Mouse (Mus musculus): Measurements from ENCODE around the gene Pdxp. TPM values are rescaled to one million over a fixed set of nuclear protein-coding genes. Genes with fewer than 3 reads are reported as not detected.
A peak's percentile ranks its signal among the peaks of the same experiment; 100 is the strongest.

Gene Pdxp
- polyA plus RNA-seq, 1 experiment from 2014 or later, result 19.6 TPM

- WGBS, result 78% methylated on average over 12 of the region's 13 CpGs
- ATAC-seq (ENCODE audit: low read depth), result no peak
- no peak for DNase-seq (ENCODE audit: low spot score)
- peaks cover 50% of the 10 kb centered on the region for H3K36me3 ChIP-seq (ENCODE audit: control insufficient read depth, insufficient read depth, low read length)
- H3K9me3 ChIP-seq (ENCODE audit: control insufficient read depth, low read length), result no peaks in the 10 kb centered on the region
- H3K27ac ChIP-seq (replicated peaks; ENCODE audit: low read depth, low read length), result peak overlapping the region; percentile 61
- H3K9ac ChIP-seq (ENCODE audit: low read depth, low read length), result no peak overlapping the region
- no peak overlapping the region for H3K4me3 ChIP-seq (ENCODE audit: low read depth, low read length)
- no peaks in the 10 kb centered on the region for H3K27me3 ChIP-seq (replicated peaks; ENCODE audit: control insufficient read depth, insufficient read depth, low read length)
- no peak overlapping the region for H3K4me2 ChIP-seq (ENCODE audit: low read depth, low read length)
- peaks cover 26% of the 10 kb centered on the region for H3K4me1 ChIP-seq (ENCODE audit: control insufficient read depth, insufficient read depth, low read length)
Observed at GRCm38 (mm10) chr15:78894726-78895125, 19.0 kb upstream of the Pdxp start.

GRCm38 (mm10) chr15:78895741-78896140 is 18.0 kb upstream of the Pdxp start:
- peaks cover 27% of the 10 kb centered on the region for H3K4me1 ChIP-seq (ENCODE audit: control insufficient read depth, insufficient read depth, low read length)

GRCm38 (mm10) chr15:78896149-78896548 is 17.6 kb upstream of the Pdxp start:
- WGBS, result 90% methylated on average over 3 of the region's 3 CpGs
- Histone ChIP-seq H3K4me3 (ENCODE audit: low read depth, low read length) (no peak overlapping the region), H3K9ac (ENCODE audit: low read depth, low read length) (no peak overlapping the region), H3K27ac (replicated peaks; ENCODE audit: low read depth, low read length) (peak overlapping the region; percentile 55), H3K4me1 (ENCODE audit: control insufficient read depth, insufficient read depth, low read length) (peaks cover 31% of the 10 kb centered on the region), H3K9me3 (ENCODE audit: control insufficient read depth, low read length) (no peaks in the 10 kb centered on the region), H3K36me3 (ENCODE audit: control insufficient read depth, insufficient read depth, low read length) (peaks cover 37% of the 10 kb centered on the region), H3K27me3 (replicated peaks; ENCODE audit: control insufficient read depth, insufficient read depth, low read length) (no peaks in the 10 kb centered on the region), H3K4me2 (ENCODE audit: low read depth, low read length) (no peak overlapping the region)
- no peak for ATAC-seq (ENCODE audit: low read depth)
- no peak for DNase-seq (ENCODE audit: low spot score)

More at GRCm38 (mm10) chr15:78895741-78896140, 18.0 kb upstream of the Pdxp start:
- H3K36me3 ChIP-seq (ENCODE audit: control insufficient read depth, insufficient read depth, low read length), result peaks cover 41% of the 10 kb centered on the region
- DNase-seq (ENCODE audit: low spot score) (no peak), ATAC-seq (ENCODE audit: low read depth) (no peak)
- 86% methylated on average over 2 of the region's 2 CpGs for WGBS
- no peaks in the 10 kb centered on the region for H3K27me3 ChIP-seq (replicated peaks; ENCODE audit: control insufficient read depth, insufficient read depth, low read length)
- H3K4me3 ChIP-seq (ENCODE audit: low read depth, low read length), result no peak overlapping the region
- H3K27ac ChIP-seq (replicated peaks; ENCODE audit: low read depth, low read length), result peak overlapping the region; percentile 55
- no peak overlapping the region for H3K4me2 ChIP-seq (ENCODE audit: low read depth, low read length)
- no peaks in the 10 kb centered on the region for H3K9me3 ChIP-seq (ENCODE audit: control insufficient read depth, low read length)
- no peak overlapping the region for H3K9ac ChIP-seq (ENCODE audit: low read depth, low read length)

GRCm38 (mm10) chr15:78897488-78897887 is 16.2 kb upstream of the Pdxp start:
- H3K27ac ChIP-seq (replicated peaks; ENCODE audit: low read depth, low read length), result no peak overlapping the region
- peaks cover 30% of the 10 kb centered on the region for H3K36me3 ChIP-seq (ENCODE audit: control insufficient read depth, insufficient read depth, low read length)
- DNase-seq (ENCODE audit: low spot score) (no peak), ATAC-seq (ENCODE audit: low read depth) (no peak)
- no peak overlapping the region for H3K9ac ChIP-seq (ENCODE audit: low read depth, low read length)
- H3K27me3 ChIP-seq (replicated peaks; ENCODE audit: control insufficient read depth, insufficient read depth, low read length), result no peaks in the 10 kb centered on the region
- WGBS, result 80% methylated on average over 4 of the region's 4 CpGs
- no peak overlapping the region for H3K4me3 ChIP-seq (ENCODE audit: low read depth, low read length)
- H3K4me2 ChIP-seq (ENCODE audit: low read depth, low read length), result no peak overlapping the region
- H3K4me1 ChIP-seq (ENCODE audit: control insufficient read depth, insufficient read depth, low read length), result peaks cover 34% of the 10 kb centered on the region
- H3K9me3 ChIP-seq (ENCODE audit: control insufficient read depth, low read length), result no peaks in the 10 kb centered on the region

GRCm38 (mm10) chr15:78898507-78899001 is 15.2 kb upstream of the Pdxp start:
- DNase-seq (ENCODE audit: low spot score), result no peak
- H3K4me3 ChIP-seq (ENCODE audit: low read depth, low read length), result peak overlapping the region; percentile 80; the same call in 1 of the 2 replicates
- H3K9ac ChIP-seq (ENCODE audit: low read depth, low read length), result peak overlapping the region; percentile 83; the same call in 1 of the 2 replicates
- WGBS, result 51% methylated on average over 6 of the region's 6 CpGs
- H3K27me3 ChIP-seq (replicated peaks; ENCODE audit: control insufficient read depth, insufficient read depth, low read length), result no peaks in the 10 kb centered on the region
- H3K9me3 ChIP-seq (ENCODE audit: control insufficient read depth, low read length), result no peaks in the 10 kb centered on the region
- H3K36me3 ChIP-seq (ENCODE audit: control insufficient read depth, insufficient read depth, low read length), result peaks cover 30% of the 10 kb centered on the region; the same call in 1 of the 2 replicates
- peak overlapping the region; percentile 81 for H3K4me2 ChIP-seq (ENCODE audit: low read depth, low read length)
- H3K4me1 ChIP-seq (ENCODE audit: control insufficient read depth, insufficient read depth, low read length), result peaks cover 34% of the 10 kb centered on the region
- peak overlapping the region; percentile 55; the same call in 1 of the 2 replicates for H3K27ac ChIP-seq (replicated peaks; ENCODE audit: low read depth, low read length)
- ATAC-seq (ENCODE audit: low read depth), result no peak

- Histone ChIP-seq H3K27ac (replicated peaks; ENCODE audit: low read depth, low read length) (peak within 1 kb of the TSS; percentile 77), H3K9ac (ENCODE audit: low read depth, low read length) (peak within 1 kb of the TSS; percentile 83), H3K36me3 (ENCODE audit: control insufficient read depth, insufficient read depth, low read length) (peaks cover 31% of the 10 kb centered on the region), H3K9me3 (ENCODE audit: control insufficient read depth, low read length) (no peaks in the 10 kb centered on the region), H3K27me3 (replicated peaks; ENCODE audit: control insufficient read depth, insufficient read depth, low read length) (no peaks in the 10 kb centered on the region), H3K4me1 (ENCODE audit: control insufficient read depth, insufficient read depth, low read length) (peaks cover 31% of the 10 kb centered on the region), H3K4me3 (ENCODE audit: low read depth, low read length) (peak within 1 kb of the TSS; percentile 80), H3K4me2 (ENCODE audit: low read depth, low read length) (peak within 1 kb of the TSS; percentile 81)
- ATAC-seq (ENCODE audit: low read depth) (no peak), DNase-seq (ENCODE audit: low spot score) (no peak)
- 2% methylated on average over 17 of the region's 20 CpGs for WGBS
Observed at GRCm38 (mm10) chr15:78899409-78899739, 14.3 kb upstream of the Pdxp start, which contains the start of gene Gm49510. Gene Gm49510 (plus strand): TSS chr15:78899667.

GRCm38 (mm10) chr15:78899740-78900584 is 13.8 kb upstream of the Pdxp start, which contains the start of gene Sh3bp1:
Gene Sh3bp1 (plus strand): TSS chr15:78899768.
- peak; percentile 56 for ATAC-seq (ENCODE audit: low read depth)
- Histone ChIP-seq H3K4me1 (ENCODE audit: control insufficient read depth, insufficient read depth, low read length) (peaks cover 30% of the 10 kb centered on the region), H3K9ac (ENCODE audit: low read depth, low read length) (peak within 1 kb of the TSS; percentile 83), H3K27me3 (replicated peaks; ENCODE audit: control insufficient read depth, insufficient read depth, low read length) (no peaks in the 10 kb centered on the region), H3K36me3 (ENCODE audit: control insufficient read depth, insufficient read depth, low read length) (peaks cover 31% of the 10 kb centered on the region), H3K9me3 (ENCODE audit: control insufficient read depth, low read length) (no peaks in the 10 kb centered on the region), H3K4me2 (ENCODE audit: low read depth, low read length) (peak within 1 kb of the TSS; percentile 81), H3K4me3 (ENCODE audit: low read depth, low read length) (peak within 1 kb of the TSS; percentile 80), H3K27ac (replicated peaks; ENCODE audit: low read depth, low read length) (peak within 1 kb of the TSS; percentile 77)
- 1% methylated on average over 23 of the region's 47 CpGs for WGBS
- peak; percentile 89 for DNase-seq (ENCODE audit: low spot score)

GRCm38 (mm10) chr15:78900585-78901421 is 12.9 kb upstream of the Pdxp start:
- DNase-seq (ENCODE audit: low spot score) (peak; percentile 58), ATAC-seq (ENCODE audit: low read depth) (peak; percentile 13; the same call in 1 of the 2 replicates)
- H3K9ac ChIP-seq (ENCODE audit: low read depth, low read length), result peak overlapping the region; percentile 83
- no peaks in the 10 kb centered on the region for H3K27me3 ChIP-seq (replicated peaks; ENCODE audit: control insufficient read depth, insufficient read depth, low read length)
- H3K4me1 ChIP-seq (ENCODE audit: control insufficient read depth, insufficient read depth, low read length), result peaks cover 28% of the 10 kb centered on the region
- H3K9me3 ChIP-seq (ENCODE audit: control insufficient read depth, low read length), result no peaks in the 10 kb centered on the region
- H3K4me3 ChIP-seq (ENCODE audit: low read depth, low read length), result peak overlapping the region; percentile 80
- peaks cover 39% of the 10 kb centered on the region for H3K36me3 ChIP-seq (ENCODE audit: control insufficient read depth, insufficient read depth, low read length)
- H3K4me2 ChIP-seq (ENCODE audit: low read depth, low read length), result peak overlapping the region; percentile 81
- H3K27ac ChIP-seq (replicated peaks; ENCODE audit: low read depth, low read length), result peak overlapping the region; percentile 77
- 12% methylated on average over 18 of the region's 18 CpGs for WGBS

All from embryonic facial prominence, embryonic 14.5 days (tissue).